Mouse (Mus musculus) embryonic fibroblast, embryonic 13.5 days (primary cell): Measurements from ENCODE around the gene Phldb1.

Experiments
- CTCF ChIP-seq: IDR thresholded peaks from 2 replicates; pipeline ENCODE4 v1.5.1; 2011; ENCODE audit warnings: mild to moderate bottlenecking, control low read depth, low read length, moderate library complexity, borderline replicate concordance; ENCODE audit not compliant: insufficient read depth
- POLR2A ChIP-seq: IDR thresholded peaks from 2 replicates; pipeline ENCODE4 v1.6.1; 2011; ENCODE audit warnings: low read depth, mild to moderate bottlenecking, control low read depth, low read length, moderate library complexity

GRCm38 (mm10) chr9:44724223-44724622 lies 10.8 kb downstream of the Phldb1 start:
- TF ChIP-seq POLR2A (no peak), CTCF (no peak)
